Mouse (Mus musculus) lung, postnatal 10 days (tissue): ENCODE measurements around the gene Gm37240.
A peak's percentile ranks its signal among the peaks of the same experiment; 100 is the strongest.

Experiments
- DNase-seq: peaks from one replicate; pipeline ENCODE4 v3.0.0; 2021

Gene Gm37240

GRCm38 (mm10) chr3:85863996-85864395 is 23.3 kb downstream of the Gm37240 start:
- no peak for DNase-seq

- DNase-seq: no peak
Measured at GRCm38 (mm10) chr3:85862886-85863285, 24.4 kb downstream of the Gm37240 start.

- no peak for DNase-seq
Measured at GRCm38 (mm10) chr3:85860996-85861395, 26.3 kb downstream of the Gm37240 start.

GRCm38 (mm10) chr3:85859311-85859710 is 28.0 kb downstream of the Gm37240 start:
- no peak for DNase-seq

- DNase-seq: peak; percentile 46
Measured at GRCm38 (mm10) chr3:85858140-85859135, 28.9 kb downstream of the Gm37240 start.

GRCm38 (mm10) chr3:85857083-85857482 is 30.2 kb downstream of the Gm37240 start:
- DNase-seq: no peak

- DNase-seq: no peak
Measured at GRCm38 (mm10) chr3:85855947-85856346, 31.4 kb downstream of the Gm37240 start.

- no peak for DNase-seq
Measured at GRCm38 (mm10) chr3:85855043-85855442, 32.3 kb downstream of the Gm37240 start.

GRCm38 (mm10) chr3:85854143-85854542 is 33.2 kb downstream of the Gm37240 start:
- no peak for DNase-seq

GRCm38 (mm10) chr3:85853715-85854114 is 33.6 kb downstream of the Gm37240 start:
- DNase-seq: no peak

- no peak for DNase-seq
Measured at GRCm38 (mm10) chr3:85850079-85850478, 37.2 kb downstream of the Gm37240 start.

- peak; percentile 14 for DNase-seq
Measured at GRCm38 (mm10) chr3:85846316-85846715, 41.0 kb downstream of the Gm37240 start.

- no peak for DNase-seq
Measured at GRCm38 (mm10) chr3:85845341-85845740, 42.0 kb downstream of the Gm37240 start.

GRCm38 (mm10) chr3:85842881-85843218 is 44.5 kb downstream of the Gm37240 start:
- DNase-seq: peak; percentile 18

- DNase-seq: no peak
Measured at GRCm38 (mm10) chr3:85842177-85842880, 45.0 kb downstream of the Gm37240 start.

- DNase-seq: no peak
Measured at GRCm38 (mm10) chr3:85841454-85842176, 45.7 kb downstream of the Gm37240 start.

GRCm38 (mm10) chr3:85833627-85834026 is 53.7 kb downstream of the Gm37240 start:
- no peak for DNase-seq

GRCm38 (mm10) chr3:85832490-85833155 is 54.7 kb downstream of the Gm37240 start:
- DNase-seq: no peak

GRCm38 (mm10) chr3:85831785-85832184 is 55.5 kb downstream of the Gm37240 start:
- DNase-seq: no peak

GRCm38 (mm10) chr3:85829047-85829446 is 58.3 kb downstream of the Gm37240 start:
- DNase-seq: peak; percentile 16

- no peak for DNase-seq
Measured at GRCm38 (mm10) chr3:85827815-85828214, 59.5 kb downstream of the Gm37240 start.

GRCm38 (mm10) chr3:85827283-85827682 is 60.0 kb downstream of the Gm37240 start:
- no peak for DNase-seq
